Mouse (Mus musculus) urinary bladder, postnatal 25 days (tissue): ENCODE results near the gene Disc1.

Source experiments
- DNase-seq: peaks from one replicate; pipeline ENCODE4 v3.0.0; 2022; ENCODE audit warnings: low spot score

The Disc1 gene

GRCm38 (mm10) chr8:125183548-125184451, 129.8 kb downstream of the Disc1 start:
- peak; percentile 86 for DNase-seq

- no peak for DNase-seq
Measured at GRCm38 (mm10) chr8:125184452-125184817, 130.4 kb downstream of the Disc1 start.

GRCm38 (mm10) chr8:125184881-125185280, 130.9 kb downstream of the Disc1 start:
- no peak for DNase-seq

DNA sequence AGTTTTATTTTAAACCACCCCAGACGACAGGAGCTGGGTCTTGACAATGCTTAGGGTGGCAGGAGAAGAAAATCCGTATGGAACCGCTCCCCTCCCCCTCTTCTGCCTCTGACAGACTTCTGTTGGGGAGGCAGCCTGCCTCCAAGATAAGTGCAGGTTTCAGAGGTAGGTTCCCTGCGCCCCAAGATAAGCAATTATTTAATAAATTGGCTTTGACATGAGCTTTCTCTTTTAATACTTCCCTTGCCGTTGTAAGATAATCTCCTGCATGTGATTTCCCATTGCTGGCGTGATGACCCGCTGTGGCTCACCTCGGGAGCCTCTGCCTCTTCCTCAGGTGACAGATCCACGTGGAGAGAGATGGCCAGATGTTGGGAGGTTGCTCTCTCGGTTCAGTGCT, 133.0 kb downstream of the Disc1 start:
- no peak for DNase-seq

DNA sequence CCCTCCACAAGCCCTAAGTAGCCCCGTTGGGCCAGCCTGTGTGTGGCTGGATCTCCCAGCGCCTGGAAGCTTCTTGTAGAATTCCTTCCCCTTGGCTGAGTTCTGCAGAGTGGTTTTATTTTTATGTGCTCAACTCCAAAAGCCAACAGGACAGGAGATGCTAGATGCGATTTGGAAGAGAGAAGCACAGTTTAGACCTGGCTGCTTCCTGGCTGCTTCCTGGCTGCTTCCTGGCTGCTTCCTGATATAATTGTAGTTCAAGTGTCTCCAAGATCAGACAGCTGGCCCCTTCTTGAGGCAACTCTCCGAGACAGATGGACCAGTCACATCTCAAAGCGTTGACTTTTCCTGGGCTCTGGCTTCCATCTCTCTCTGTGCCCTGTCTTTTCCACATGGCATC, 139.7 kb downstream of the Disc1 start:
- no peak for DNase-seq

DNA sequence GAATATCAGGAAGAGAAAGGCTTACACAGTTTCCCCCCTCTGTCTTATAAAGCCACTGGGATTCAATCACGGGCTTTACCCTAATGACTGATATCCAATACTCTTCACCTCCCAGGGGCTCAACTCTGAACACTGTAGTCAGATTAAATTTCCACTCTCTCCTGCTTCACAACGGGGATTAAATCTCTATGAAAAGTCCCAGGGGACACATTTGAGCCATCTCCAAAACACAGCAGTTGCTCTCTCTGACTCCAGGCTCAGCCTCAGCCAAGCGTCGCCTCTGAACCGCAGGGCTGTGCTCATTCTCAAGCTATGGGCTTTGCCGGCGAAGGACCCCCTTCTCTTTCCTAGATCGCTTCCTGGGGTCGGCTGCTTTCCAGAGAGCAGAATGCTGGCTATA, 141.1 kb downstream of the Disc1 start:
- no peak for DNase-seq

GRCm38 (mm10) chr8:125196573-125197094, 142.6 kb downstream of the Disc1 start:
- no peak for DNase-seq

DNA sequence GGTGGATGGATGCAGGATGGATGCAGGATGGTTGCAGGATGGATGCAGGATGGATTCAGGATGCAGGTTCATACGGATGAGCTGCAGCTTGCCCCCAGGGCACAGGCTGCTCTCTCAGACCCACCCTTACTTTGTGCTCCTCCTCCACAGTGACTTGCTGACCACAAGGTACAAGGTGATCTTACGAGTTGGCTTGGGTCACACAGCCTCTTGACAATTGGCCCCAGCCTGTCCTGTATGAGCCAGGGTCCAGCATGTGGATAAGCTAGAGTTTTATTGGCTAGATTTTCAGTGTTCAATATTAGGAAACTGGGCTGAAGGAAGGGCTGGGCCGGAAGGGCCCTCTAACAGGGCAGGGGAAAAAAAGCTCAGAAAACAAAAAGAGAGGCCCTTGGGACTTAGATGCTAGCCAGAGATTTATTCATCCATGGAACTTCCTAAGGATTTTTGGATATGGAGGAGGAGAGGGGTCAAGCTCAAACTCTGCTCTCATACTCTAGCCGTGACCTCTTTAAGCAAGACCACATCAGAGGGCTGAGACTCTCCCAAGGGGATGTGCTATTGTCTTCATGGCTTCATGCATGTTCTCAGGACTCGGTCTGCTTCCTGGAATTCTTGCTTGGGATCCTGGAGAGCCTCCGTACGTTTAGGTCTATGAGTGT, 143.5 kb downstream of the Disc1 start:
- DNase-seq, result no peak

- no peak for DNase-seq
Measured at GRCm38 (mm10) chr8:125198420-125199196, 144.6 kb downstream of the Disc1 start.

- no peak for DNase-seq
Measured at GRCm38 (mm10) chr8:125199197-125199939, 145.4 kb downstream of the Disc1 start.

DNA sequence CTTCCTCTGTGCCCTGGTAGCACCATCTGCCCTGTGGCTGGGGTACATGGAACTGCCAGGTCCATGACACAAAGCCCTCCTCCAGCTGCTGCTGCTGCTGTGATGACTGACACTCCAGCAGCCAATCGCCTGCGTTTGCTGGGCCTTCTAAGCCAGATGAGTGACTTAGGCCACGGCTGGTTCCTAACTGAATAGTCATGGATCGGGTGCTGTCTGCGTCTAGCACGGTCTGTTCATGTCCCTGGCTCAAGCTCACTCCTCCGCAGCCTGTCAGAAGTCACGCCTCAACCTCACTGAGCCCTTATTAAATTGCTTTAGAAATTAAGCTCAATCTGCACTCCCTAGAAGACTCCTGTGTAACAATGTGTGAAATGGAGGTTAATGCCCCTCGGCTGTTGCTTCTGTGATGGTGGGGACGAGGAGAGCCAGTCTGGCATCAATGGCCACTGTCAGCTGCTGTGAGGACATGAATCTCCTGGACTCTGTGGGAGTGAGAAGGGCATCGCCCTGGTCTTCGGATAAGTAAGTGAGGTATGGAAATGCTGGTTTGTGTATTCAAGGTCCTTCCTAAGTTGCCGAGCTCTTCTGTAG, 146.4 kb downstream of the Disc1 start:
- no peak for DNase-seq

GRCm38 (mm10) chr8:125201650-125202049, 147.7 kb downstream of the Disc1 start:
- DNase-seq, result no peak

DNA sequence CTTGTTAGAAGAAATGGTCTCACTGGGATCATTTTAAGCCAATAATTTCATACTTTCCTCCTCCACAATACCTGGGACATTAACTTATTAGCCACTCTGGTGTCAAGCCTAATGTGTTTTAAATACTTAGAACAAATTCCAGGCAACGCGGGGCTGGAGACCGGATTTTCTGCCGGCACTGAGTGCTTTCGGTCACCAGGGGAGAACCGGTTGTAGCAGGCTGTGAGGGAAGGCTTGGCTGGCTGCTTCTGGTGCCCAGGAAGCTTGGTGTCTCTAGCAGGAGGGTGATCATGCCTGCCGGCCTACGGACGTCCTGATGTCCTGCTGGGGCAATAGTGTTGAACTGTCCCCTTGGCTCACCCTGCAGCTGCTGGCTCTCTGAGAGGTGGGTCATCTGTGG, 149.0 kb downstream of the Disc1 start:
- no peak for DNase-seq

- DNase-seq, result no peak
Measured at GRCm38 (mm10) chr8:125205556-125205955, 151.6 kb downstream of the Disc1 start.

GRCm38 (mm10) chr8:125206391-125206790, 152.4 kb downstream of the Disc1 start:
- DNase-seq, result no peak

DNA sequence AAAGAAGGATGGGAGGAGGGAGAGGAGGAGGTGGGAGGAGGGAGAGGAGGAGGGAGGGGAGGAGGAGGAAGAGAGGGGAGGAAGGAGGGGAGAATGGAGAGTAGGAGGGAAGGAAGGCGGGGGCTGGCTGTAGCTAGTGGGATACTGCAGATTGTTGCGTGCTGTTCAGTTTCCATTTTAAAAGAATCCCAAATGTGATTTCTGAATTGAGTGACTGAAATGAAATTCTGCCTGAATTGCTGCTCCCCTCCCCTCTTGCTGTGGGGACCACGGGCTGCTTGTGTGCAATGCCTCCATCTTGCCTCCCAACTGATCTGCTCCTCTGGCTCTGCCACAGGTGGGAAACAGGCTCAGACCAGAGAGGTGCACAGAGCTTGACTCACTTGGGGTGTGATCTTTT, 153.0 kb downstream of the Disc1 start:
- DNase-seq, result no peak

DNA sequence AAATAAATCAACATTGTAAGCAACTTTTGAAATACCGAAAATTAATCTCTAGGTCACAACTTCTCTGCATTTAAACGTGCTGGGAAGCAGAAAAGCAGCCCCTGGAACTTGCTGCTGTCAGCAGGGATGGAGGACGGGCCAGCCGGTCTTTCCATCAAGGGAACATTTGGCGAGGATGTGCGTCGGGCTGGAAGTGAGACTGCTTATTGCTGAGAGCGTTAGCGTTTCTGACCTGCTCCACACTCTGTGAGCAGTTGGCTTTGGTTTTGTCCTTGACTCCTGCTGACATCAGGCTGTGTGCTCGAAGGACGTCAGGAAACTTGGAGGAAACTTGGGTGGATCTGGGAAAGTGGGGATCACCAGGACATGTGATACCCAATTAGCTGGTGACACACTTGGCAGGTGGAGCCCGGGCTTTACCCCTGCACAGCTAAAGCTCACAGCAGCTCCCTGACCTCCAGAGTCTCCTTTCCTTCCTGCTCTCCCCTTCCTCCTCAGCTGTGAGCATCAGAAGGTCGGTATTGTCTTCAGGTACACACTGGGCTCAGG, 158.7 kb downstream of the Disc1 start:
- DNase-seq, result no peak

DNA sequence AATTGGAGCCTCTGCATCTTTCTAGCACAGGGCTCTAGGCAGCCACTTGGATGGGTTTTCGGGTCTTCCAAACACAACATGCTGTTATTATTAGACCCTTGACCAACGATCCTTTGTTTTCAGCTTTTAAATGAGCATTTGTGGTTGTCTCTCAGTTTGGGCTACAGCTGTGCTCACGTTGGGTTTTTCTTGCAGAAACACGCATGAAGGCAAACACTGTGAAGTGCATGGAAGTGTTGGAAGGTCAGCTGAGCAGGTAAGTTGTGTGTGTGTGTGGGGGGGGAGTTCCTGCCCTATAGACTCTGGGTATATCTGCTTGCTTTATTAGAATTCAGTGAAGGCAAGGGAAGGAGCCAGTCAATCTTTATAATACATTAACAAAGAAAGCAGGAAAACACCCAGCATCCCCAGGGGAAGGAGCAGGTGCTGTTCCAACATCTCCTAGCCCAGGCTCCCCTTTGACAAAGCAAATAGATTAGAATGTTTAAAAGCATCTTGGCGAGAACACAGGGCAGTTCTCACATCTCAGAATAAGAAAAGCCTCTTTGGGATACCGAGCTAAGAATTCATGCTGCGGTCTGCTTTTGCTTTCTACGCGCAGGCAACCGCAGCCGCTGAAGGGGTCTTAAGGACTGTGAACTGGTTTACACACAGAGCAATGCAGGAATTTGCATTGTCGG, 164.0 kb downstream of the Disc1 start:
- DNase-seq, result no peak

- no peak for DNase-seq
Measured at GRCm38 (mm10) chr8:125218669-125219068, 164.7 kb downstream of the Disc1 start.

DNA sequence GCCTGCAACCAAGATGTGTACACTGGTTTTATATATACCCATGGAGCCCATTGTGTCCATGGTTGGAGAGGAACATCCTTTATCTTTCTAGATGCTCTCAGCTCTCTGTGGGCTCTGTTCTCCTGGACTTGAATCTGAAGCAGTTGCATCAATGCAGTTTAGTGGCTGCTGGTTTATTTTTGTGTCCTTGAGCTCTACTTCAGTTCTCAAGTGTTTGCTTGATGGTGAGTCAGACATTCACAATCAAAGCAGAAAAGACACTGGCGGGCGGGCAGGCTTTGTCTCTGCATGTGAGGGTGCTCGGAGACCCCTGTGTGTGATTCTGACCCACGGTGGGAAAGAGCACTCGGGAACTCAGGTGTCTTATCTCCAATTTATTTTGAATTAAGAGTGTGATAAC, 166.6 kb downstream of the Disc1 start:
- no peak for DNase-seq
